Mouse (Mus musculus): Measurements from ENCODE around the gene Ntm. TPM values are rescaled to one million over a fixed set of nuclear protein-coding genes. Genes with fewer than 3 reads are reported as not detected.

Gene Ntm
- total and polyA plus RNA-seq, 3 experiments: not detected

DNA sequence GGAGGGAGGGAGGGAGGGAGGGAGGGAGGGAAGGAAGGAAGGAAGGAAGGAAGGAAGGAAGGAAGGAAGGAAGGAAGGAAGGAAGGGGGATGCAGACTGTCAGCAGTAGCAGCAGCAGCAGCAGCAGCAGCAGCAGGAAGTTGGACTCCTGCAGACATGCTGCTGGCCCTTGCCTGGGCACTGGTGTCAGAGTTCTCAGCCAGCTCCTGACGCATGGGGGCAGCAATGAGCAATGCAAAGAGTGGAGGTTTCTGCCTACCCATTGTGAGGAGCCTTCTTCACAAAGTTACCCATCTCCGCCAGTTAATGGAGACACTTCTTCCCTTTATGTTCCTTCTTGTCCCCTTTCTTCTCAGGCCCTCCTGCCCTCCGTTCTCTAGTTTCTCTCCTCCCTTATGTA is 40.7 kb upstream of the Ntm start:
- Histone ChIP-seq H3K4me1 (ENCODE audit: control insufficient read depth in 1 of 2, insufficient read depth in 2 of 2, low read length in 2 of 2) (no peaks in the 10 kb centered on the region), H3K27me3 (ENCODE audit: control insufficient read depth in 1 of 2, insufficient read depth in 2 of 2, low read length in 2 of 2) (no peaks in the 10 kb centered on the region), H3K9me3 (replicated peaks; ENCODE audit: insufficient read depth, low read length) (no peaks in the 10 kb centered on the region), H3K27ac (ENCODE audit: control insufficient read depth, low read depth, low read length) (no peak overlapping the region), H3K36me3 (ENCODE audit: control insufficient read depth in 1 of 2, insufficient read depth in 2 of 2, low read length in 2 of 2) (no peaks in the 10 kb centered on the region), H3K79me2 (ENCODE audit: control insufficient read depth, insufficient read depth, low read length, poor library complexity) (no peaks in the 10 kb centered on the region), H3K9ac (ENCODE audit: control insufficient read depth, low read depth, low read length, poor library complexity, severe bottlenecking) (no peak overlapping the region), H3K4me3 (ENCODE audit: control insufficient read depth in 1 of 2, insufficient read depth in 1 of 2, low read depth in 2 of 2, low read length in 2 of 2) (no peak overlapping the region)
- DNase-seq (ENCODE audit: low read depth, low spot score): no peak
- TF ChIP-seq MAX (IDR thresholded peaks at IDR 0.05; ENCODE audit: low read length): no peak
- TF ChIP-seq ZC3H11A (IDR thresholded peaks at IDR 0.05; ENCODE audit: low read depth, low read length): no peak
- no peak for TF ChIP-seq EP300 (IDR thresholded peaks at IDR 0.05; ENCODE audit: low read depth in 1 of 2, low read length in 2 of 2)
- TF ChIP-seq ZKSCAN1 (IDR thresholded peaks at IDR 0.05; ENCODE audit: low read depth, low read length): no peak

DNA sequence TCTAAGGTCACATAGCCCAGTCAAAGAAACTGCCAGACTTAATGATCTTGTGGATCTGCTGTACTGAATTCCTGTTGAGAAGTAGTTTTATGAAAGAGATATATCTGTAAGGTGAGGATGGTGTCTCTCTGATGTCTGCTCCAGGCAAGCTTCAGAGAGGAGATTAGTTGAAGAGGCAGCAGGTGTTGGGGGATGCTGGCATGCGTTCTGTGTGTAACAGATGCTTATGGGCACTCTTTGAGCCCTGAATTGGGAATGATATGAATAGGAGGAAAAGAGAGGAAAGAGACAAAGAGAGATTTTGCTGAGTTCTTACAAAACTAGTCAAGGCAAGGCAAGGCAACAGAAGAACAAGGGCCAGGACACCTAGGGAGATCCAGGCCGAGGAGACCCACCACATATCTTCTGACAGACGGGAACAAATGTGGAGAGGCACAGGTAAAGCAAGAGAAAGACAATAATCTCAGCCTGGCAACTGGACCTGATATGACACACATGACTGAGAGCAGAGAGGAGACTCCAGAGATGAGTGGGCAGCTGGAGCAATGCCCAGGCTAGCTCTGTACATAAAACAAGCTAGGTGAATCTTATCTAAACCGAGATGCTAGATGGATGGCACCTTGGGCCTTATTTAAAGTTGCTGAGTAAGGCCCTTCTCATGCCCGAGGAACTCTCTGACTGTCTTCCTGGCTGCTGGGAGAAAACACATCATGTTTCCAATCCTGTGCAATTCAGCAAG is 18.4 kb upstream of the Ntm start:
- H3K27ac ChIP-seq (ENCODE audit: control insufficient read depth, low read depth, low read length): no peak overlapping the region
- H3K9me3 ChIP-seq (replicated peaks; ENCODE audit: insufficient read depth, low read length): no peaks in the 10 kb centered on the region
- no peak overlapping the region for H3K4me3 ChIP-seq (ENCODE audit: control insufficient read depth in 1 of 2, insufficient read depth in 1 of 2, low read depth in 2 of 2, low read length in 2 of 2)
- H3K4me1 ChIP-seq (ENCODE audit: control insufficient read depth in 1 of 2, insufficient read depth in 2 of 2, low read length in 2 of 2): no peaks in the 10 kb centered on the region
- no peak overlapping the region for H3K9ac ChIP-seq (ENCODE audit: control insufficient read depth, low read depth, low read length, poor library complexity, severe bottlenecking)
- no peaks in the 10 kb centered on the region for H3K79me2 ChIP-seq (ENCODE audit: control insufficient read depth, insufficient read depth, low read length, poor library complexity)
- no peak for DNase-seq (ENCODE audit: low read depth, low spot score)
- no peaks in the 10 kb centered on the region for H3K36me3 ChIP-seq (ENCODE audit: control insufficient read depth in 1 of 2, insufficient read depth in 2 of 2, low read length in 2 of 2)
- no peaks in the 10 kb centered on the region for H3K27me3 ChIP-seq (ENCODE audit: control insufficient read depth in 1 of 2, insufficient read depth in 2 of 2, low read length in 2 of 2)
- TF ChIP-seq EP300 (IDR thresholded peaks at IDR 0.05; ENCODE audit: low read depth in 1 of 2, low read length in 2 of 2) (no peak), JUND (IDR thresholded peaks at IDR 0.05; ENCODE audit: low read depth, low read length) (no peak), GATA1 (IDR thresholded peaks at IDR 0.05; ENCODE audit: low read depth, low read length) (no peak), TCF12 (IDR thresholded peaks at IDR 0.05; ENCODE audit: low read depth, low read length) (no peak)

DNA sequence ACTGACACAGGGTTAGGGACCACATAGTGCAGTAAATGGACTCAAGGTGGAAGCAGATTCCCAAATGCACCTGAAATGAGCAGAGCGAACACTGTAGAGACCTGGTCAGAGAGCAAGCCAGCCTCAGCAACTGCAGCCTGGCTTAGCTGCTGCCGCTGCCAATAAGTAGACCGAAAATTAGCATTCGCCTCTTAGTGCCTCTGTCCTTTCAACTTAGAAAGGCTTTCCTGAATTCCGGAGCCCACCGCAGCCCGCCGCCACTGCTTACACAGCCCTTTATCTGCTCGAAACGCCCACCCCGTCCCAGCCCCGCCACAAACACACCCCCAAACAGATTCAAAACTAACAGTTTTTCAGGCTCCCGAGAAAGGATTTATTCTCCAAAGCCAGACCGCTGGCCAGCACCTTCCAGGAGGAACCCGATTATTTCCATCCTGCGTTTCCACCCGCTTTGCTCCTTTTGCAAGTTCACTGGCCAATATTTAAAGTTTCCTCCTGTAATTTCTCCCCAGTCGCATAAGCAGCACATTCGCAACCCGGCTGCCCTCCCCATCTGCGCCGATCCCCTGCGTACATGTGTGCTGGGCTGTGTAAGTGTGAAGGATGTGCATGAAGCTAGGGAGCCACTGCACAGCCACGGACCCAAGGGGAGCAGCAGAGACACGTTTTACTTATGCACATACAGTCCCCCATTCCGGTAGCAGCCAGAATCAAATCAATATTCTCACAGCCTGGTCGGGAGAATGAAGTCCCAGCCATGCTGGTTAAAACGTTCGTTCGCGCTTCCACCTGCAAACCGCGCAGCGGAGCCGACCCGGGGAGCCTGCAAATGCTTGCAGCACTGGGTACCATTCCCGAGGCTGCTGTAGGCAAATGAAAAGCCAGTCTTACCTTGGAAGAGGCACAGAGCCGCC is 730 bp downstream of the Ntm start:
- Histone ChIP-seq H3K79me2 (ENCODE audit: control insufficient read depth, insufficient read depth, low read length, poor library complexity) (no peaks in the 10 kb centered on the region), H3K9ac (ENCODE audit: control insufficient read depth, low read depth, low read length, poor library complexity, severe bottlenecking) (no peak overlapping the region), H3K27me3 (ENCODE audit: control insufficient read depth in 1 of 2, insufficient read depth in 2 of 2, low read length in 2 of 2) (no peaks in the 10 kb centered on the region), H3K9me3 (replicated peaks; ENCODE audit: insufficient read depth, low read length) (no peaks in the 10 kb centered on the region), H3K36me3 (ENCODE audit: control insufficient read depth in 1 of 2, insufficient read depth in 2 of 2, low read length in 2 of 2) (no peaks in the 10 kb centered on the region), H3K27ac (ENCODE audit: control insufficient read depth, low read depth, low read length) (no peak overlapping the region), H3K4me1 (ENCODE audit: control insufficient read depth in 1 of 2, insufficient read depth in 2 of 2, low read length in 2 of 2) (no peaks in the 10 kb centered on the region), H3K4me3 (ENCODE audit: control insufficient read depth in 1 of 2, insufficient read depth in 1 of 2, low read depth in 2 of 2, low read length in 2 of 2) (no peak overlapping the region)
- TF ChIP-seq MYC (IDR thresholded peaks at IDR 0.05; ENCODE audit: low read depth, low read length): no peak
- no peak for TF ChIP-seq EP300 (IDR thresholded peaks at IDR 0.05; ENCODE audit: low read depth in 1 of 2, low read length in 2 of 2)
- DNase-seq (ENCODE audit: low read depth, low spot score): no peak

Data from MEL (cell line).